Mouse (Mus musculus) liver, embryonic 14.5 days (tissue): Measurements from ENCODE around the gene Alkbh4.

Experiments used
- CTCF ChIP-seq: IDR thresholded peaks from 2 replicates; pipeline ENCODE4 v1.5.1; 2016; ENCODE audit warnings: antibody characterized with exemption, low read depth, control low read depth
- EP300 ChIP-seq: IDR thresholded peaks from 2 replicates; pipeline ENCODE4 v1.6.1; 2016; ENCODE audit warnings: antibody characterized with exemption, low read depth

- no peak for TF ChIP-seq CTCF
- TF ChIP-seq EP300, result no peak
Observed at GRCm38 (mm10) chr5:136122165-136122564, 13.8 kb upstream of the Alkbh4 start.
